ENCODE assay signal across 17 mouse cellular contexts in the genomic region with DNA sequence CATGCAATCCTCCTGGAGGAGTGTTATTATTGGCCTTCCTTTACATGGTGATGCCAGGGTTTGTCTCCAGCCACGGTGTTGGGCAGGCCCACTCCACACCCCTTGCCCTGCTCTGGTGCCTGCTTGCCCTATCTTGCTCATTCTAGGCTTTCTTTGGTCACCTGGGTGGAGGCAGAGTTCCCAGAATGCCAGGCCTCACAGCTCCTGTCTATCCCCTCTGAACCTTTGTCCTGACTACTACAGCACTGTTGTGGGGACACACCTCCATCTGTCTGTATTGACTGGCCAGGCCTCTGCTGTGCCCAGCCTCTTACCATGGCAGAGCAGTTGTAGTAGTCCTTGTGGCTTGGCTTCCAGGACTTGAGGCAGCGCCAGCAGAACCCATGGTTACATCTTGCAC. TPM values are rescaled to one million over a fixed set of nuclear protein-coding genes. Genes with fewer than 3 reads are reported as not detected.
"Had no signal": no experiment of that assay in that cellular context is flagged by ENCODE, and none has a peak within 500 bp of the region (broad histone marks: within the 10 kb centered on the region; RNA-seq: fewer than 3 reads in every experiment).

No protein-coding gene starts in this region.

- H3K36me3 ChIP-seq: lung, embryonic 15.5 days; stomach, embryonic 15.5 days had no signal

- H3K4me2 ChIP-seq: lung, embryonic 15.5 days; midbrain, embryonic 11.5 days; midbrain, embryonic 13.5 days; midbrain, embryonic 15.5 days; neural tube, embryonic 12.5 days; stomach, embryonic 15.5 days had no signal

- H3K27me3 ChIP-seq: lung, embryonic 15.5 days; midbrain, embryonic 13.5 days; midbrain, embryonic 15.5 days; neural tube, embryonic 12.5 days; stomach, embryonic 15.5 days had no signal

- ATAC-seq: lung, postnatal 0 days; midbrain, embryonic 13.5 days; midbrain, embryonic 15.5 days had no signal

- DNase-seq: lung, adult 2 months; lung, postnatal 14 days; lung, postnatal 36 days; right cerebral cortex, postnatal 14 days; thymus, adult 18-20 months; thymus, postnatal 14 days; thymus, postnatal 36 days had no signal

- H3K9ac ChIP-seq: lung, embryonic 15.5 days; midbrain, embryonic 13.5 days; midbrain, embryonic 15.5 days; stomach, embryonic 15.5 days had no signal

- H3K4me1 ChIP-seq: midbrain, embryonic 13.5 days; midbrain, embryonic 15.5 days; neural tube, embryonic 12.5 days; stomach, embryonic 15.5 days had no signal

- H3K4me3 ChIP-seq: lung, embryonic 15.5 days; megakaryocyte, embryonic 14.5 days; midbrain, embryonic 13.5 days; midbrain, embryonic 15.5 days; neural tube, embryonic 12.5 days; stomach, embryonic 15.5 days had no signal

- H3K9me3 ChIP-seq: lung, embryonic 15.5 days; midbrain, embryonic 13.5 days; midbrain, embryonic 15.5 days; neural tube, embryonic 12.5 days; stomach, embryonic 15.5 days had no signal

- H3K27ac ChIP-seq: lung, embryonic 15.5 days; macrophage; midbrain, embryonic 13.5 days; midbrain, embryonic 15.5 days; neural tube, embryonic 12.5 days; stomach, embryonic 15.5 days; stomach, postnatal 0 days had no signal

RNA-seq across cellular contexts. Expression of gene Ttbk1, which starts 15.3 kb away (rescaled TPM):
- polyA plus RNA-seq: macrophage had no signal
